Mouse (Mus musculus): ENCODE data around the gene Mslnl. TPM values are rescaled to one million over a fixed set of nuclear protein-coding genes. Genes with fewer than 3 reads are reported as not detected.
A peak's percentile ranks its signal among the peaks of the same experiment; 100 is the strongest.

Mslnl gene
- total RNA-seq, 2 experiments from 2014 or later, result 0.12 TPM; not detected in 1

DNA sequence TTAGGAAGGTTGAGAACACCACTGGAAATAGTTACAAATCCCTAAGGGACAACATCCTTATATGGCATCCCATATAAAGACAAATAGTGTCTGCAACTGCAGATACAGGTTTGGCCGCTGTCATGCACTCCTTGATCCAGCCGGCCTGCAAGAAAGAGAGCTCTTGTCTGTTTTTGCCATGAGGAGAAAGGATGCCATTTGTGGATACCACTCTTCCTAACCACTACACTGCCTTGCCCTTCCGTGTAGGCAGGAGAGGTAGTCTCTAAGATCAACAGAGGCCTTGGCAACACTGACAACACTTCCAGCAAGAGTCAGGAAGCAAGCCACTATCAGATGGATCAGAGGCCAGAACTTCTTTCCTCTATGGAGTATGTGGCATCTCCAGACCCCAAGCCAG, 50.4 kb downstream of the Mslnl start, which contains the start of gene Ccdc78:
Gene Ccdc78 (plus strand): TSS at position 301 of the 400 bp plus-strand sequence.
- no peak for DNase-seq

DNA sequence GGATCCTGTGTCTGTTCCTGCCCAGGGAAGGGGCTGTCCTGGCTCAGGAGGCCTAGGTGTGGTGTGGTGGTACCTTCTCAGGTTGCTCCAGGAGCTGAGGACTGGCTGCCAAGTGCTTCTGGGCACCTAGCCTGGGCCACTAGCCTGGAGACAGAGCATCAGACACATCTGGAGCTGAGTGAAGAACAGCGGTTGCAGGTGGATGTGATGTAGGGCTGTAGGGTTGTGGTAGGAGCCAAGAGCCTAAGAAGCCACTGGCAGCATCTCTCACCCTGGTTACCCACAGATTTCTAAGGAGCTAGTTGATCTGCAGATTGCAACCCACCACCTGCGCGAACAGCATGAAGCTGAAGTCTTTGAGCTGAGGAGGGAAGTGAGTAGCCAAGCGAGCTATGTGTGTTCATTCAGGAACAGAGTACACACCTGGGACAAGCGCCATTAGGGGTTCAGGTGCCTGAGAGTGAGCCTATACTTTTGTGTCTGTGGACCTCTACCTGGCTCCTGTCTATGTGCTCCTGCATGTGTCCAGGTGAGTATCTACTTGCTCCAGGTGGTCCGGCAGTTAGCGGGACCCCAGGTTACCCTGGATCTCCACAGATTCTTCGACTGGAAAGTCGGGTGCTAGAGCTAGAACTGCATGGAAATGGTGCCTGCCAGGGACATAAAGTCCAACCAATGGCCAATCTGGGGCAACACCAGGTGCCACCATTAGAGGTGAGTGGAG, 51.1 kb downstream of the Mslnl start:
- DNase-seq, result no peak

DNA sequence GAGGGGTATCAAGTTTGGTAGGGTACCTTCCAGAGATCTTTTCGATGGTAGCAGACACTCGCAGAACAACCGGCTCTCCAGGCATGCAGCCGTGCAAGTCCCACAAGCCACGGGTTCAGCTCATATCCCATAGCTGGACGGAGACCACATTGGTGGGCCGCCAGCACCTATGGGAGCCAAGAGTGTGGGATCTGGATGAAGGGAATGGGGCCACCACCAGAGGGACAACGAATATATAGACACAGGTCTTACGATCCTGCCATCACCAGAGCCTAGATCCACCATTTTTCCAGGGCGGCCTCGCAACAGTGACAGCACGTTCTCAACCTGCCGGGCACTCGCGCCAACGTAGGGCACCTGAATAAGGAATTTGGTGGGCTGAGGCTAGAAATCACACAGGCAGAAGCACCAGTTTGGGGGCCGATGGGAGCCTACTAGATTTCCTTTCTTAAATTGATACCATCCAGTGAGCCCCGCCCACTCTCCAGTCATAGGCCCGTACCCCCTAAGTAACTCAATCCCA, 55.5 kb downstream of the Mslnl start:
- no peak for DNase-seq

DNA sequence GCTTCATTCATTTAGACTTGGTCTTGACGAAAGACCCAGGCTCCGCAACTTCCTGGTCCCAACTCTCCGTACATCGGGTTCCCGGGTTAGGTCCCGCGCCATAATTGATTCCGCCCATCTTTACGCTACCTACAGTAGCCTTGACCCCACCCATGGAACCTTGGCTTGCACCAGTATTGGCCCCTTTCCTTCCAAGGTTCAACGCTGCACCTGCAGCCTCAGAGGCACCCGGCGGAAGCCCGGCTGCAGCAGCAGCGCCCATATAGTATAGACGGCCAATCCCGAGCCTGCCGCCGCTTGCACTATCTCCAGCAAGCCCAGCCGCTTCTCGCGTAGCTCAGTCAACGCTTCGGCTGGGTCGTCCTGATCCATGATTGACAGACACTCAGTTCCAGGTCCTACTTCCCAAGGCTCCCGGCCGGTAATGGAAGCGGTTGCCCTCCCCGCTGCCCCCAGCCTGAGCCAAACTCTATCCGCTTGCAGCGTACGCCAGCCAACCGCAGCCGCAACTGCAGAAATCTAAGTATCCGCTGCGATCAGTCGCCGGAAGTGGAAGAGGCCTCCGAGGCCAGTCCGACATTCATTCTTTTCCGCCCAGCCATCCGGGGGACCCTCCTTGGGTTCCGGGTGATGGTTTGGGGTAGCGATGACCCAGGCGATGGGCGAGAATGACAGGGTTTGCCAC, 56.1 kb downstream of the Mslnl start:
- peak; percentile 87 to 88 for DNase-seq

DNA sequence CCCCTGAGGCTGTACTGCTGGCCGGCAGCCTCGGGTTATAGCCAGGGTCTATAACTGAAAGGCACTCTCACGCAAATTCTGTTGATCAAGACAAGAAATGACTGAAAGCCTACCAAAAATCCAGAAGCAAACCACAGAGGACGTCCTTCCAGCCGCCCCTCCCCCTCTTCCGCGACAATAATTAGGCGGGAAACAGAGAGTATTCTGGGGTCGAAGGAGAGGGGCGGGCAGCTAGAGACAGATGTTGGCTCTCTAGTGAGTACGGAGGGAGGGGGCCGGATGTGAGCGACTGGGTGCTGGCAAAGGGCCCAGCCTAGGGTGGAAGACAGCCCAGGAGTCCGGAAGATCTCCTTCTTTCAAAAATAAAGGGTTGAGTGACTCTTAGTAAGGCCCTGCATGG, 56.8 kb downstream of the Mslnl start, which contains the start of gene Fam173a:
Gene Fam173a (minus strand): TSS at position 287 of the 400 bp plus-strand sequence.
- DNase-seq, result peak; percentile 67

DNA sequence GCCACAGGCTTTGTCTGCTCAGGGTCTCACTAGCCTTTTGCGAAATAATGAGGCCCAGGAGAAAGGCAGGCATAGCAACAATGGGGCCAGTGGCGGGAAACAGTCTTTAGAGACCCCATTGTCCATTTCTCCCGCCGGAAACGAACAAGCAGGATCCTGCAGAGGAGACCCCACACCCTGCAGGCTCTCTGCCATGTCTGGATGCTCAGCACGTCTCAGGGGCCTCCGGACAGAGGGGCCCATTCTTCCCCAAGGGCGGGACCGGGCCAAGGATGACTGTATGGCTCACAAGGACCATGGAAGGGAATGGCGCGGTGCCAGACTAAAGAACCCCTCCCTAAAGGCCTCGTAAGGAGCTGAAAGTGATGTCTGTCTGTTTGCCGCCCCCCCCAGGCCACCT, 58.4 kb downstream of the Mslnl start:
- DNase-seq, result no peak

DNA sequence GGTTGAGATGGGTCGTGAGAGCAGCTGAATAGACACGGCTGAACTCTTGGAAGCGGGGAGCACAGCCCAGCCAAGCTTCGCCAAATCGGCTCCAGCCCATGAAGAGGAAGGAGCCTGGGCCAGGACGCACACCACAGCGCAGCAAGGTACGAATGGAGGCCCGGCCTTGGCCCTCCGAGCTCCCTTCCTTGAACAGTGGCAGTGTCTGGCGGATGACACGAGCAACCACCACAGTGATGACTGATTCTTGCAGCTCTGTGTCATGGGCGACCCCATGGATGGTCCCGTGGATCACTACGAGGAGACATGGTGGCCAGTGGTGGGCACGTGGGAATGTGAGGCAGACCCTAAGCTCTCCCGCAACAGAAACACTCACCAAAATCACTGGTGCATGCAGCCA, 59.2 kb downstream of the Mslnl start:
- no peak for DNase-seq

DNA sequence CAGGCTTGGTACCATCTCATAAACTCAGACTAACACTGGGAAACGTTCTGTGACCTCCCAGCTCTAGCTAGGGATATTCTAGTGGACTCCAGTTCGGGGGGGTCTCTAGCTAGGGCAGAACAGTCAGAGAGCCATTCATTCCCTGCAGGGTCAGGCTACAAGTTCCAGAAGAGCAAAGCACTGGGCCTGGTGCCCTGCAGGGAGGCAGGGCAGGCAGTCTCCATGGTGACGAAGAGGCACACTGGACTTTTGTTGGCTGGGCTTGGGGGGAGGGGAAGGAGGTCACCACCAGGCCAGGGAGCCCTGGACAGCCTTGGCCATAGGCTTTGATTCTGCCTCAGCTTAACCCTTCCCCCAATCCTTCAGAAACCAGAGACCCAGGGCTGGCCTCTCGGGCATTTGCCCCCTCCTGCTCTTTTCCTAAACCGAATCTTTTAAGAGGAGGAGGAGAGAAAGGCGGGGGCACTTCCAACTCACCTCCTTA, 59.8 kb downstream of the Mslnl start, which contains the start of gene AC134908.4:
Gene AC134908.4 (minus strand): TSS at position 51 of the 484 bp plus-strand sequence.
- peak; percentile 59 to 70 for DNase-seq

DNA sequence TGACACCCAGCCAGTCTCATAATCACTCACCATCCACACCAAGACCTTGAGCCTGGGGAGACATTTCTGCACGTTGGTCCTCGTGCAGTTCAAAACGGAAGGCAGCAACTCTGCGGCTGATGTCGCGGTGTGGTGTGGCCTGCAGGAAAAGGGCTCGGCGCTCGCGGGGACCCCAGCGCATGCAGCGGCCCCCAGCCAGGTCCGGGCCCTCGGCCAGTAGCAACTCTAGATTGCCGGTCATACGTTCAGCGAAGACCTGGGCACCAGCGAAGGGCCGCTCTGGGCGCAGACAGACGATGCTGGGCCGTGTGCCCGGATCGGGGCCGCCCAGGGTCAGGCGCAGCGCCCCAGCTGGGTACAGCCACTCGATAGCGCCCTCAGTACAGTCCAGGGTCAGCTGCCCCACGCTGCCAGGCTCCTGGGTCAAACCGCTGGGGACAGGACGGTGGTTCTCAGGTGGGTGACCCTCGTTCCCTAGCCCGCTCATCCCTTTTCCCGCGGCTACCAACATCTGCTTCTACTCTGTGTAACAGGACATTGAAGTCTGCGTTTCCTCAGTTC, 60.4 kb downstream of the Mslnl start:
- no peak for DNase-seq

DNA sequence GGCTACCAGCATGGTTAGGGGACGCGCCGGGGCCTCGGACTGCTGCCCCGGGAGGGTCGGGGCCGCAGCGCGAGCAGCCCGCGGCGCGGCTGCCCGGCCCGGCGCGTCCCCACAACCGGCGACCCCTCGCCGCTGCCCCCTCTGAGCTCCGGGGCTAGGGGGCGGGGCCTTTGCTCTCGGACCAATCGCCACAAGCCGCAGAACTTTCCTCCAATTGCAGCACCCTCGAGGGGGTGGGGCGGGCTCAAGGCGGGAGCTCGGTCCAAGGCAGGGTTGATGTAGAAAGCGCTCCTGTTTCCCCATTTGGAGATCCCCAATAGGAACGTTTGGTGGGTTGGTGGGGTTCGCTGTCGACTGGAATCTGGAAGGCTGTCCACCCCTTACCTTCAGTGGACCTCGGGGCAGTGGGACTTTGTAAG, 61.1 kb downstream of the Mslnl start, which contains the start of gene Metrn:
Gene Metrn (minus strand): TSS at position 186 of the 419 bp plus-strand sequence.
- DNase-seq, result peak; percentile 65 to 73

Small RNA genes within 50 kb of the gene (microRNA-seq; reads per million reads assigned to microRNA genes)
- 0 reads per million in 2 experiments for gene Gm25083
- gene Mir6966, result 2.1 to 2.3 reads per million in 2 experiments

Other genes with a start within 250 kb of the Mslnl start
- gene Sstr5, start 238.8 kb upstream of the Mslnl start, total RNA-seq (2021), result under 1 TPM in 1 of 2 experiments, not detected in 1; 0.23 TPM
- gene Sox8, start 165.4 kb upstream of the Mslnl start, total RNA-seq (2021), result 10 to 100 TPM; 55.1 to 57.5 TPM
- gene Lmf1, start 157.0 kb upstream of the Mslnl start, total RNA-seq (2021), result 10 to 100 TPM; 28.3 to 28.8 TPM
- gene Gng13, start 18.9 kb upstream of the Mslnl start, total RNA-seq (2021), result 100 to 1,000 TPM; 111 to 127 TPM
- 1 to 10 TPM in 1 of 2 experiments, under 1 TPM in 1; 0.73 to 1.6 TPM for gene Chtf18, start 8.6 kb upstream of the Mslnl start, total RNA-seq (2021)
- 10 to 100 TPM; 50.0 to 52.5 TPM for gene Rpusd1, start 8.4 kb upstream of the Mslnl start, total RNA-seq (2021)
- gene Msln, start 18.3 kb downstream of the Mslnl start, total RNA-seq (2021), result under 1 TPM; 0.66 to 0.77 TPM
- gene Narfl, start 37.7 kb downstream of the Mslnl start, total RNA-seq (2021), result 10 to 100 TPM; 35.1 to 37.5 TPM
- gene Haghl, start 49.6 kb downstream of the Mslnl start, total RNA-seq (2021), result 100 to 1,000 TPM in 1 of 2 experiments, 10 to 100 TPM in 1; 98.1 to 107 TPM
- under 1 TPM; 0.20 to 0.25 TPM for gene Ccdc78, start 50.5 kb downstream of the Mslnl start, total RNA-seq (2021)
- gene Fam173a, start 56.9 kb downstream of the Mslnl start, total RNA-seq (2021), result 10 to 100 TPM; 80.7 to 93.1 TPM
- under 1 TPM in 1 of 2 experiments, not detected in 1; 0.81 TPM for gene AC134908.4, start 59.6 kb downstream of the Mslnl start, total RNA-seq (2021)
- 10 to 100 TPM; 73.2 to 85.6 TPM for gene Metrn, start 61.1 kb downstream of the Mslnl start, total RNA-seq (2021)
- gene Fbxl16, start 73.0 kb downstream of the Mslnl start, total RNA-seq (2021), result 100 to 1,000 TPM; 643 to 644 TPM
- gene Wdr24, start 87.6 kb downstream of the Mslnl start, total RNA-seq (2021), result 10 to 100 TPM; 25.4 to 27.3 TPM
- gene Jmjd8, start 92.8 kb downstream of the Mslnl start, total RNA-seq (2021), result 10 to 100 TPM; 58.1 to 61.0 TPM
- 100 to 1,000 TPM; 163 to 164 TPM for gene Stub1, start 97.4 kb downstream of the Mslnl start, total RNA-seq (2021)
- gene Rhbdl1, start 101.3 kb downstream of the Mslnl start, total RNA-seq (2021), result 10 to 100 TPM; 47.9 to 49.0 TPM
- 10 to 100 TPM; 29.0 to 30.4 TPM for gene Gm20683, start 105.7 kb downstream of the Mslnl start, total RNA-seq (2021)
- gene Rhot2, start 108.8 kb downstream of the Mslnl start, total RNA-seq (2021), result 100 to 1,000 TPM; 102 to 103 TPM
- gene Wdr90, start 125.5 kb downstream of the Mslnl start, total RNA-seq (2021), result 10 to 100 TPM; 19.2 to 26.2 TPM
- gene Mcrip2, start 132.7 kb downstream of the Mslnl start, total RNA-seq (2021), result 10 to 100 TPM; 25.4 to 28.9 TPM
- 10 to 100 TPM; 36.3 to 37.7 TPM for gene Mettl26, start 139.0 kb downstream of the Mslnl start, total RNA-seq (2021)
- 1 to 10 TPM; 1.8 to 2.4 TPM for gene Wfikkn1, start 144.8 kb downstream of the Mslnl start, total RNA-seq (2021)
- 10 to 100 TPM; 49.6 to 55.5 TPM for gene Rab40c, start 183.7 kb downstream of the Mslnl start, total RNA-seq (2021)
- gene Pigq, start 208.9 kb downstream of the Mslnl start, total RNA-seq (2021), result 100 to 1,000 TPM; 125 to 129 TPM
- under 1 TPM; 0.17 to 0.61 TPM for gene Nhlrc4, start 208.9 kb downstream of the Mslnl start, total RNA-seq (2021)
- gene A930017K11Rik, start 216.5 kb downstream of the Mslnl start, total RNA-seq (2021), result under 1 TPM; 0.95 to 0.96 TPM
- 10 to 100 TPM; 52.5 to 60.2 TPM for gene Capn15, start 249.8 kb downstream of the Mslnl start, total RNA-seq (2021)

Data from layer of hippocampus, postnatal 36 days (tissue).